Mouse (Mus musculus) forebrain, embryonic 14.5 days (tissue): ENCODE measurements at regions not wholly inside any gene's neighbourhood (a gene's known extent, or its start where the extent isn't known, plus 50 kb on each side); places are given as distances from the start of the nearest gene placed in this dataset.

Experiments
- ATAC-seq: fragments of 200-750 bp; cut with Nextera tagmentation; 2 replicates; pipeline ENCODE4 v1.8.0; 2017; ENCODE audit warnings: mild to moderate bottlenecking, moderate library complexity
- DNase-seq: peaks from one replicate; pipeline ENCODE4 v3.0.0-alpha.2; 2015; ENCODE audit warnings: low spot score
- H3K27ac ChIP-seq: fragments of 300-500 bp; sonication (generic); 2 replicates; pipeline ENCODE4 v1.5.1; 2014; ENCODE audit warnings: low read depth, mild to moderate bottlenecking, control low read depth, low read length, moderate library complexity
- H3K27me3 ChIP-seq: fragments of 300-500 bp; sonication (generic); replicated peaks from 2 replicates; pipeline ENCODE4 v1.6.1; 2014; ENCODE audit warnings: low read length, control low read depth, mixed read lengths; ENCODE audit not compliant: control insufficient read depth, insufficient read depth
- H3K36me3 ChIP-seq: fragments of 300-500 bp; sonication (generic); 2 replicates; pipeline ENCODE4 v1.6.1; 2014; ENCODE audit warnings: low read length, control low read depth; ENCODE audit not compliant: control insufficient read depth, insufficient read depth
- H3K4me1 ChIP-seq: fragments of 300-500 bp; sonication (generic); 2 replicates; pipeline ENCODE4 v1.6.1; 2014; ENCODE audit warnings: antibody characterized with exemption, low read length, control low read depth; ENCODE audit not compliant: control insufficient read depth, insufficient read depth
- H3K4me2 ChIP-seq: fragments of 300-500 bp; sonication (generic); 2 replicates; pipeline ENCODE4 v1.6.1; 2014; ENCODE audit warnings: mild to moderate bottlenecking, control low read depth, low read length
- H3K4me3 ChIP-seq: fragments of 300-500 bp; sonication (generic); 2 replicates; pipeline ENCODE4 v1.5.1; 2014; ENCODE audit warnings: low read depth, low read length, control low read depth
- H3K9ac ChIP-seq: fragments of 300-500 bp; sonication (generic); 2 replicates; pipeline ENCODE4 v1.6.1; 2014; ENCODE audit warnings: mild to moderate bottlenecking, low read length, control low read depth, moderate library complexity
- H3K9me3 ChIP-seq: fragments of 300-500 bp; sonication (generic); replicated peaks from 2 replicates; pipeline ENCODE4 v1.6.1; 2016; ENCODE audit warnings: low read length, control low read depth, mixed read lengths; ENCODE audit not compliant: control insufficient read depth
- WGBS: fragments of 180-500 bp; shearing (Covaris S2); extraction: QIAGEN DNeasy Blood & Tissue Kit; methylation state at CpG from one replicate; pipeline ENCODE4 v1.1.7; 2014; 5-methylcytosine and 5-hydroxymethylcytosine counted together

DNA sequence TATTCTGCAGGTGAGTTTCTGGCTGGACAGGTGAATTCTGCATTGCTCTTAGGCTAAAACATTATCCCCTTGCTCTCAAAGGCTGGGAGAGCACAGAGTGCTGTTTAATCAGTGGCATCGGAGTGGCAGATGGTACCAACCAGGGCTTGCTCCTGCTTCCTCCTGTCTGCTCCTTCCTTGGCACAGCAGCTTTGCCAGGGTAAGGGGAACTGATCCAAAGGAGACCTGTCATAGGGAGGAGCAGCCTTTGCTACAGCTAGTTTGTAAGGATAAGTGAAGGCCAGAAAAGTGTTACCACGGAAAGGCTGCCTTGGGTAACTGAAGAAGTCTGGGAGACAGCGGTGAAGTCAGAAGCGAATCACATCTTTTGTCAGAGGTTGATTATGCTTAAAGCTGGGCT lies 57.0 kb upstream of the Kctd3 start:
- Histone ChIP-seq H3K9me3 (no peaks in the 10 kb centered on the region), H3K4me2 (no peak overlapping the region), H3K36me3 (no peaks in the 10 kb centered on the region), H3K4me1 (no peaks in the 10 kb centered on the region), H3K27me3 (no peaks in the 10 kb centered on the region), H3K27ac (peak overlapping the region; percentile 17; the same call in 1 of the 2 replicates), H3K9ac (no peak overlapping the region), H3K4me3 (no peak overlapping the region)
- 83% methylated on average over 4 of the region's 4 CpGs for WGBS
- ATAC-seq (no peak), DNase-seq (no peak)

DNA sequence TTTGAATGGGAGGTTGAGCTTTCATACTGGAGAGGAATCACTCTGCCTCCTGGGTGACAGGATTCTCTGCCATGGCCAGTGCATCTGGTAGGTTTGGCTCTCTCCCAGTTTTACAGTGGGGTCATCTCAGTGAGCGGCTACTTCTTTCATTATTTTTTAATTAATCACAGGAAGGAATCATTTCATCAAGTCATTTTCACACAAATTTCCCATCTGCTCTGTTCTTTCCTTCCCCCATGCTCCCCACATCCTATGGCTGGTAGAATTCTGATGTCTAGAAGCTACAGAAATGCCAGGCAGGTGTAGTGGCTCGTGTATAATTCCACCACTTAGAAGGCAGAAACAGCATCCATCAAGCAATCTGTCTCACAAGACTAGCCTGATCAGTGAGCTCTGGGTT lies 56.1 kb upstream of the Kctd3 start:
- no peak overlapping the region for H3K27ac ChIP-seq

DNA sequence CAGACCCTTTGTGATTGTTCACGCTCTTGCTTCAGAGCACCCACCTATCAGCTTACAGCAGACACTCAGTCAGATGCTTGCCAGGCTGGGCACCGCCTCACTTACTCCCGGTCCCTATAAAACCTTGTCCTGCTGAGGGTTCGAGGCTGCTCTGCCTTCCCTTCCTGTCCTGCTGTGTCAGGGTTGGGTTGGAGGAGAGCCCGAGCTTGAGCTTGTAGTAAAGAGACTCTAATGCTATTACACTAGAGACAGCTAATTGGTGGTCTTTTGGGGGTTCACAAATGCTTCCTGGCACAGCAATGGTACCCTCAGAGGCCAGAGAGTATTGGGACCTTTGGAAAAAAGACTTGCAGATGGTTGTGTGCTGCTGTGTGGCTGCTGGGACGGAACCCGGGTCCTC lies 55.6 kb upstream of the Kctd3 start:
- no peaks in the 10 kb centered on the region for H3K9me3 ChIP-seq
- H3K27me3 ChIP-seq: no peaks in the 10 kb centered on the region
- H3K4me3 ChIP-seq: no peak overlapping the region
- no peak overlapping the region for H3K27ac ChIP-seq
- H3K36me3 ChIP-seq: no peaks in the 10 kb centered on the region
- no peak overlapping the region for H3K4me2 ChIP-seq
- no peak overlapping the region for H3K9ac ChIP-seq
- WGBS: 65% methylated on average over 7 of the region's 7 CpGs
- H3K4me1 ChIP-seq: no peaks in the 10 kb centered on the region
- no peak for DNase-seq
- no peak for ATAC-seq

More for the DNA sequence above, 56.1 kb upstream of the Kctd3 start:
- H3K9ac ChIP-seq: no peak overlapping the region
- no peak overlapping the region for H3K4me3 ChIP-seq
- H3K27me3 ChIP-seq: no peaks in the 10 kb centered on the region
- no peaks in the 10 kb centered on the region for H3K9me3 ChIP-seq
- H3K4me1 ChIP-seq: no peaks in the 10 kb centered on the region
- H3K4me2 ChIP-seq: no peak overlapping the region
- H3K36me3 ChIP-seq: no peaks in the 10 kb centered on the region
- ATAC-seq (no peak), DNase-seq (no peak)
- 72% methylated on average over 2 of the region's 2 CpGs for WGBS
